Mouse (Mus musculus) limb, embryonic 13.5 days (tissue): ENCODE data around the gene Aff4. TPM values are rescaled to one million over a fixed set of nuclear protein-coding genes. Genes with fewer than 3 reads are reported as not detected.

ENCODE experiments used
- microRNA-seq: library from miRNA; unstranded; fragments of <30 nt; microRNA quantifications from one replicate; pipeline ENCODE4, GENCODE M21; 2016
- polyA plus RNA-seq: library from polyadenylated mRNA; unstranded; fragments of >200 nt; fragmentation: Nextera tagmentation; extraction: Ambion mirVana; gene quantifications from 2 replicates; pipeline ENCODE4 v1.2.1, GENCODE M21; 2015

Gene Aff4
- polyA plus RNA-seq, 1 experiment from 2014 or later: 48.3 TPM

Small RNAs within 50 kb of the gene (microRNA-seq; reads per million reads assigned to microRNA genes)
- gene Mir6920: not detected

Other genes starting within 250 kb of the Aff4 start
- 79.0 and 87.4 TPM in 2 replicates for gene Hspa4, start 50.4 kb upstream of the Aff4 start, polyA plus RNA-seq
- 22.4 and 22.9 TPM in 2 replicates for gene Zcchc10, start 26.2 kb upstream of the Aff4 start, polyA plus RNA-seq
- gene Leap2, start 72.3 kb downstream of the Aff4 start, polyA plus RNA-seq: 0.31 and 0.54 TPM in 2 replicates
- gene Uqcrq, start 80.0 kb downstream of the Aff4 start, polyA plus RNA-seq: 449 and 478 TPM in 2 replicates
- gene Gdf9, start 80.2 kb downstream of the Aff4 start, polyA plus RNA-seq: 1.6 TPM in 2 replicates
- 0.18 and 0.29 TPM in 2 replicates for gene Gm10447, start 106.3 kb downstream of the Aff4 start, polyA plus RNA-seq
- 7.9 TPM in 2 replicates for gene Shroom1, start 106.4 kb downstream of the Aff4 start, polyA plus RNA-seq
- not detected in 2 replicates for gene Gm9837, start 119.6 kb downstream of the Aff4 start, polyA plus RNA-seq
- gene Gm9945, start 129.3 kb downstream of the Aff4 start, polyA plus RNA-seq: not detected in 2 replicates
- gene Sowaha, start 129.4 kb downstream of the Aff4 start, polyA plus RNA-seq: 0.17 and 0.37 TPM in 2 replicates
- gene Sept8, start 168.4 kb downstream of the Aff4 start, polyA plus RNA-seq: 39.2 and 42.5 TPM in 2 replicates
- 105 and 112 TPM in 2 replicates for gene Kif3a, start 216.5 kb downstream of the Aff4 start, polyA plus RNA-seq